Mouse (Mus musculus) neural tube, embryonic 11.5 days (tissue): Measurements from ENCODE around the gene Dynlt1c. TPM values are rescaled to one million over a fixed set of nuclear protein-coding genes. Genes with fewer than 3 reads are reported as not detected.
A peak's percentile ranks its signal among the peaks of the same experiment; 100 is the strongest.
"Not testable (repeated sequence)": the region's sequence is repeated elsewhere in the genome, so short reads cannot be mapped to it uniquely, and the experiment has no call there.

Experiments
- ATAC-seq: fragments of 200-750 bp; cut with Nextera tagmentation; 2 replicates; pipeline ENCODE4 v1.8.0; 2017; ENCODE audit warnings: moderate number of reproducible peaks, mild to moderate bottlenecking, moderate TSS enrichment, moderate library complexity; ENCODE audit not compliant: insufficient read depth, low FRiP score, low TSS enrichment
- DNase-seq: peaks from one replicate; pipeline ENCODE4 v3.0.0-alpha.2; 2015; ENCODE audit warnings: low spot score
- H3K27ac ChIP-seq: fragments of 300-500 bp; sonication (generic); 2 replicates; pipeline ENCODE4 v1.5.1; 2014; ENCODE audit warnings: low read depth, mild to moderate bottlenecking, low read length
- H3K27me3 ChIP-seq: fragments of 300-500 bp; sonication (generic); 2 replicates; pipeline ENCODE4 v1.6.1; 2014; ENCODE audit warnings: mild to moderate bottlenecking, low read length, mixed read lengths; ENCODE audit not compliant: control insufficient read depth, insufficient read depth
- H3K36me3 ChIP-seq: fragments of 300-500 bp; sonication (generic); 2 replicates; pipeline ENCODE4 v1.6.1; 2014; ENCODE audit warnings: mild to moderate bottlenecking, low read length, moderate library complexity, mixed read lengths; ENCODE audit not compliant: control insufficient read depth, insufficient read depth
- H3K4me1 ChIP-seq: fragments of 300-500 bp; sonication (generic); 2 replicates; pipeline ENCODE4 v1.6.1; 2014; ENCODE audit warnings: low read length, mixed read lengths; ENCODE audit not compliant: control insufficient read depth, insufficient read depth
- H3K4me2 ChIP-seq: fragments of 300-500 bp; sonication (generic); 2 replicates; pipeline ENCODE4 v1.6.1; 2014; ENCODE audit warnings: low read depth, mild to moderate bottlenecking, moderate library complexity
- H3K4me3 ChIP-seq: fragments of 300-500 bp; sonication (generic); 2 replicates; pipeline ENCODE4 v1.5.1; 2014; ENCODE audit warnings: low read depth, low read length
- H3K9ac ChIP-seq: fragments of 300-500 bp; sonication (generic); 2 replicates; pipeline ENCODE4 v1.6.1; 2014; ENCODE audit warnings: mild to moderate bottlenecking, low read length
- H3K9me3 ChIP-seq: fragments of 300-500 bp; sonication (generic); 2 replicates; pipeline ENCODE4 v1.6.1; 2016; ENCODE audit warnings: low read length; ENCODE audit not compliant: control insufficient read depth
- WGBS: fragments of 180-500 bp; shearing (Covaris S2); extraction: QIAGEN DNeasy Blood & Tissue Kit; methylation state at CpG from one replicate; pipeline ENCODE4 v1.1.7; 2014; 5-methylcytosine and 5-hydroxymethylcytosine counted together
- polyA plus RNA-seq: library from polyadenylated mRNA; unstranded; fragments of >200 nt; fragmentation: Nextera tagmentation; extraction: Ambion mirVana; gene quantifications from 2 replicates; pipeline ENCODE4 v1.2.1, GENCODE M21; 2014

Dynlt1c gene
- polyA plus RNA-seq, 1 experiment from 2014 or later, result 29.8 TPM

DNA sequence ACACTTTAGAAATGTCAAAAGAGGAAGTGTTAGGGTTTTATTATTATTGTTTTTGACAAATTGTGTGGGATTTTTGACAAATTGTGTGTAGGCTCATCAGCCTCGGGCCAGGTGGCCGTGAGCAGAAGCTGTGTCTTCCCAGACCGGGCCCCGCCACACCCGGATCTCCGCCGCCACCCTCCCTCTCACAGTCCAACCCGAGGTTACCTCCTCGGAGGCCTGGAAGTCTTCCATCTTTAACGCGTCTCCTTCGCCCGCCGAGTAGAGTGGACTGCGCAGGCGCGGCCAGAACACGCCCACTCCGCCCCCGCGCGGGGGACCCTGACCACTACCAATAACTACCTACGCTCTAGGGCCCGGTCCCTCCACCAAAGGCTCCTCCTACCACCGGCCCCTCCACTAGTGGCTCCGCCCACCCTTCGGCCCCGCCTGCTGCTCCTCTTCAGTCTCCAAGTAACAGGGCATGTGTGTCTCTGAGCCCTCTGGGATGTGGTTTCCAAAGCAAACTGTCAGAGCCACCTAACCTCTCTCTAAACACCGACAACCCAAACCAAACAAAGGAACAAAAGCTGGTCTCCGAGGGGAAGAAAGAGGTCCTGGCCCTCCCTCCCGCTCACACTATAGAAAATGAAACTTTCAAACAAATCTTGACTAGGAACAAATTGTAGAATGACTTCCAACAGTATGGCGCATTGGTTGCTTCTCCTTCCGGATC, 54.3 kb downstream of the Dynlt1c start, which contains the start of gene Dynlt1f:
Gene Dynlt1f, minus strand, starts transcription at position 334 of the 715 bp plus-strand sequence.
- 6% methylated on average over 17 of the region's 33 CpGs for WGBS
- H3K27ac ChIP-seq, result peak within 1 kb of the TSS; percentile 53; the same call in 1 of the 2 replicates
- H3K4me3 ChIP-seq, result peak within 1 kb of the TSS; percentile 38
- H3K9ac ChIP-seq, result peak within 1 kb of the TSS; percentile 55
- H3K4me1 ChIP-seq, H3K36me3 ChIP-seq, H3K9me3 ChIP-seq, H3K27me3 ChIP-seq: not testable (repeated sequence)
- peak within 1 kb of the TSS; percentile 31 for H3K4me2 ChIP-seq
- peak; percentile 25 for DNase-seq
- peak; percentile 95 for ATAC-seq

DNA sequence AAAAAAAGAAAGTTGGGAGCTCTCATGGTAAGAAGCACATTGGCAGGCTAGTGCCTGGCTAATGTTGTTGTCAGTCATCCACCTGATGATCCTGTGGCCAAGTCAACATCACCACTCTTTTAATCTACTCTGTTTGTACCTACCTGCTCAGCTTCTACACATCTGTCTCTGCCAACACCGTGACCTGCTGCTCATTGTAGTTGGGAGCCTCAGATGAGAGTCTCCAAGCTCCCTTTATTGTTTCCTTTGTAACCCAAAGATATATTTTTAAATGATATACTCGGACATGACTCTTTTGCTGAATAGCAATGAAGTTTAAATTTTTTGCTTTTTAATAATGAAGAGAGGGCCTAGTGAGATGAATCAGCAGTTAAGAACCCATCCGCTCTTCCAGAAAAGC, 55.0 kb downstream of the Dynlt1c start:
- H3K4me3 ChIP-seq, H3K4me2 ChIP-seq, H3K27me3 ChIP-seq, H3K36me3 ChIP-seq, H3K9ac ChIP-seq, DNase-seq, ATAC-seq, H3K9me3 ChIP-seq, H3K27ac ChIP-seq, H3K4me1 ChIP-seq: not testable (repeated sequence)
- WGBS, result 100% methylated on average over 1 of the region's 3 CpGs

DNA sequence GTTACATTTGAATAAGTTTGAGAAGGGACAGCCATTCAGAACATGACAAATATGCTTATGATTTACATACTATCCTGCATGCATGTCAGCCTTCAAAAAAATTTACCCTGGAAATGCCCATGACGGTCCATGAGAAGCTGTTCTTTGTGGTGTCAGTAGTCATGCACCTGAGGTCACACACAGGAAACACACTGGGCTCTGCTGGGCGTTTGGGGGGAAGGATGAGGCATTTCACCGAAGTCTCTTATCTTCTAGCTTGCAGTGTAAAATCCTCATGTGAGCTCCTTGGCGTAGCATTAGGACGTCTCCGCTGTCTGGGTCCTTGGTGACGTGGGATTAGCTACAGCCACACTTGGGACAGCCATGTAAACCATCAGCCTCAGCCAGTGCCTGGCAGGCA, 57.3 kb downstream of the Dynlt1c start, which contains the start of gene Sytl3:
Gene Sytl3, plus strand, starts transcription at position 293 of the 400 bp plus-strand sequence.
- H3K9me3 ChIP-seq, H3K4me1 ChIP-seq, H3K4me3 ChIP-seq, H3K27me3 ChIP-seq, H3K36me3 ChIP-seq, ATAC-seq, DNase-seq, H3K4me2 ChIP-seq, H3K27ac ChIP-seq, H3K9ac ChIP-seq: not testable (repeated sequence)
- WGBS, result 77% methylated on average over 3 of the region's 7 CpGs

Other genes starting within 250 kb of the Dynlt1c start
- 845 and 923 TPM in 2 replicates for gene Dynlt1b, start 171.6 kb upstream of the Dynlt1c start, polyA plus RNA-seq
- gene Dynlt1f, start 54.2 kb downstream of the Dynlt1c start, polyA plus RNA-seq, result 329 and 335 TPM in 2 replicates
- 0.16 TPM in 1 of 2 replicates, not detected in the other for gene Sytl3, start 57.4 kb downstream of the Dynlt1c start, polyA plus RNA-seq
- 63.4 and 74.3 TPM in 2 replicates for gene Ezr, start 181.1 kb downstream of the Dynlt1c start, polyA plus RNA-seq